Mouse (Mus musculus) intestine, postnatal 0 days (tissue): ENCODE data around the gene Atp2b4. TPM values are rescaled to one million over a fixed set of nuclear protein-coding genes. Genes with fewer than 3 reads are reported as not detected.
"Not testable (repeated sequence)": the region's sequence is repeated elsewhere in the genome, so short reads cannot be mapped to it uniquely, and the experiment has no call there.

ENCODE experiments used
- ATAC-seq: fragments of 200-750 bp; cut with Nextera tagmentation; 2 replicates; pipeline ENCODE4 v1.8.0; 2017; ENCODE audit warnings: mild to moderate bottlenecking, moderate TSS enrichment, moderate library complexity
- H3K27ac ChIP-seq: fragments of 300-500 bp; sonication (generic); 2 replicates; pipeline ENCODE4 v1.5.1; 2014; ENCODE audit warnings: mild to moderate bottlenecking, low read depth, low read length, moderate library complexity
- H3K27me3 ChIP-seq: fragments of 300-500 bp; sonication (generic); replicated peaks from 2 replicates; pipeline ENCODE4 v1.6.1; 2014; ENCODE audit warnings: low read length, mixed read lengths; ENCODE audit not compliant: control insufficient read depth, insufficient read depth
- H3K36me3 ChIP-seq: fragments of 300-500 bp; sonication (generic); 2 replicates; pipeline ENCODE4 v1.6.1; 2014; ENCODE audit warnings: mild to moderate bottlenecking, moderate library complexity; ENCODE audit not compliant: control insufficient read depth, insufficient read depth
- H3K4me1 ChIP-seq: fragments of 300-500 bp; sonication (generic); replicated peaks from 2 replicates; pipeline ENCODE4 v1.6.1; 2014; ENCODE audit warnings: antibody characterized with exemption, low read length, mixed read lengths; ENCODE audit not compliant: control insufficient read depth, insufficient read depth
- H3K4me2 ChIP-seq: fragments of 300-500 bp; sonication (generic); replicated peaks from 2 replicates; pipeline ENCODE4 v1.6.1; 2014; ENCODE audit warnings: low read depth, mild to moderate bottlenecking, moderate library complexity
- H3K4me3 ChIP-seq: fragments of 300-500 bp; sonication (generic); 2 replicates; pipeline ENCODE4 v1.5.1; 2014; ENCODE audit warnings: low read depth, low read length
- H3K9ac ChIP-seq: fragments of 300-500 bp; sonication (generic); 2 replicates; pipeline ENCODE4 v1.6.1; 2014; ENCODE audit warnings: mild to moderate bottlenecking, low read depth, low read length
- H3K9me3 ChIP-seq: fragments of 300-500 bp; sonication (generic); 2 replicates; pipeline ENCODE4 v1.6.1; 2016; ENCODE audit warnings: mixed run types; ENCODE audit not compliant: control insufficient read depth
- CTCF ChIP-seq: sonication (generic); IDR thresholded peaks from 2 replicates; pipeline ENCODE4 v1.5.1; 2016; ENCODE audit warnings: low read depth, mild to moderate bottlenecking, control low read depth, antibody characterized with exemption, moderate library complexity
- WGBS: fragments of 180-500 bp; shearing (Covaris S2); extraction: QIAGEN DNeasy Blood & Tissue Kit; methylation state at CpG from one replicate; pipeline ENCODE4 v1.1.7; 2014; 5-methylcytosine and 5-hydroxymethylcytosine counted together
- polyA plus RNA-seq: library from polyadenylated mRNA; unstranded; fragments of >200 nt; fragmentation: Nextera tagmentation; extraction: Ambion mirVana; gene quantifications from 2 replicates; pipeline ENCODE4 v1.2.1, GENCODE M21; 2015

Atp2b4 gene
- polyA plus RNA-seq, 1 experiment from 2014 or later, result 9.8 TPM

DNA sequence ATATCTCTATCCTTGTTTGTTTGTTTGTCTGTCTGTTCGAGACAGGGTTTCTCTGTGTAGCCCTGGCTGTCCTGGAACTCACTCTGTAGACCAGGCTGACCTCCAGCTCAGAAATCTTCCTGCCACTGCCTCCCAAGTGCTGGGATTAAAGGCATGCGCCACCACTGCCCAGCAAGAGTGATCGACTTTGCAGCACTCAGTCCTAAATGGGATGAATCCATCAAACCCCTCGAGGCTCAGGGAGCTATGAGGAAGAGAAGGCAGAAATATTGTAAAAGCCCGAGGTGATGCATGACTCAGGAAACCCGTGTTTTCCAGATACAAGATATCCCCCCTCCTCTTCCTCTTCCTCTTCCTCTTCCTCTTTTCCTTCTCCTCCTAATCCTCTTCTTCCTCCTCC, 130.1 kb downstream of the Atp2b4 start:
- TF ChIP-seq CTCF, result no peak
- no peak overlapping the region for H3K4me3 ChIP-seq
- no peaks in the 10 kb centered on the region for H3K27me3 ChIP-seq
- H3K36me3 ChIP-seq, result no peaks in the 10 kb centered on the region
- H3K4me2 ChIP-seq, result peak overlapping the region; percentile 55; the same call in 1 of the 2 replicates
- ATAC-seq, result no peak
- WGBS, result 38% methylated on average over 6 of the region's 6 CpGs
- no peaks in the 10 kb centered on the region for H3K4me1 ChIP-seq
- peak overlapping the region; percentile 81; the same call in 1 of the 2 replicates for H3K27ac ChIP-seq
- H3K9ac ChIP-seq, result no peak overlapping the region
- H3K9me3 ChIP-seq, result no peaks in the 10 kb centered on the region

GRCm38 (mm10) chr1:133670190-133670589, 130.7 kb downstream of the Atp2b4 start:
- H3K27me3 ChIP-seq, result no peaks in the 10 kb centered on the region
- no peak for TF ChIP-seq CTCF
- H3K9ac ChIP-seq, result peak overlapping the region; percentile 37; the same call in 1 of the 2 replicates
- no peaks in the 10 kb centered on the region for H3K9me3 ChIP-seq
- peak overlapping the region; percentile 55 for H3K4me2 ChIP-seq
- H3K36me3 ChIP-seq, result no peaks in the 10 kb centered on the region
- 42% methylated on average over 12 of the region's 12 CpGs for WGBS
- H3K4me1 ChIP-seq, result no peaks in the 10 kb centered on the region
- H3K4me3 ChIP-seq, result peak overlapping the region; percentile 18
- H3K27ac ChIP-seq, result peak overlapping the region; percentile 81
- peak; percentile 85 for ATAC-seq

DNA sequence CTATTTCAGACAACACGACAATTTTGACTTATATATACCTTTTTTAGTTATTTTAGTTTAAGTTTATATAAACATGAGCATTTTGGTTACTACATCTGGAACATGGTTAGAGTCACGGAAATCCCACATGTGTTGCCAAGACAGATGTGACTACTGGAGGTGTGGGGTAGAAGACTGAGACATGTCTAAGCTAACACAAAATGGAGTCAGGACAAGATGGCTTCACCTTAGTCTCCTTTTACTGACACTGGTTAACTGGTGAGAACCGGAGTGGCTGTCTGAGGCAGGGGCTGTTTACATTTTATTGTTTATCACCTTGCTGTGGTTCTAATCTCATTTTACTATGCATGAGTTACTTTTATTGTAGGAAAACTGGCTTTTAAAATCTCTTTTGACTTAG, 132.2 kb downstream of the Atp2b4 start:
- H3K27me3 ChIP-seq, result no peaks in the 10 kb centered on the region
- H3K4me2 ChIP-seq, result no peak overlapping the region
- H3K4me3 ChIP-seq, result no peak overlapping the region
- 86% methylated on average over 3 of the region's 3 CpGs for WGBS
- H3K36me3 ChIP-seq, result no peaks in the 10 kb centered on the region
- H3K27ac ChIP-seq, result no peak overlapping the region
- no peak overlapping the region for H3K9ac ChIP-seq
- ATAC-seq, result no peak
- no peaks in the 10 kb centered on the region for H3K9me3 ChIP-seq
- no peaks in the 10 kb centered on the region for H3K4me1 ChIP-seq
- no peak for TF ChIP-seq CTCF

GRCm38 (mm10) chr1:133667721-133668120, 133.1 kb downstream of the Atp2b4 start:
- ATAC-seq, result no peak
- no peak for TF ChIP-seq CTCF
- H3K27me3 ChIP-seq, result no peaks in the 10 kb centered on the region

DNA sequence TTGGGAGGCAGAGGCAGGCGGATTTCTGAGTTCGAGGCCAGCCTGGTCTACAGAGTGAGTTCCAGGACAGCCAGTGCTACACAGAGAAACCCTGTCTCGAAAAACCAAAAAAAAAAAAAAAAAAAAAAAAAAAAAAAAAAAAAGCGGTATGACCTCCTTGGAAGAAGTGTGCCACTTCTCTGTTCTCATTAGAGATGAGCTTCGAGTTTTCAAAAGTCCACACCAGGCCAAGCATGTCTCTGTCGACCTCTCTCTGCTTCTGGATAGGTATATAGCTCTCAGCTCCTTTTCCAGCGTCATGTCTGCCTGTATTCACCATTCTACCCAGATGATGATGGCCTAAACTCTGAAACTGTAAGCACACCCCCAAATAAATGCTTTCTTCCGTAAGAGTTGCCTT, 135.1 kb downstream of the Atp2b4 start:
- H3K9ac ChIP-seq, ATAC-seq, H3K4me2 ChIP-seq, H3K36me3 ChIP-seq, H3K4me3 ChIP-seq, H3K27ac ChIP-seq, H3K4me1 ChIP-seq, H3K27me3 ChIP-seq, H3K9me3 ChIP-seq: not testable (repeated sequence)
- 90% methylated on average over 5 of the region's 8 CpGs for WGBS

More at GRCm38 (mm10) chr1:133667721-133668120, 133.1 kb downstream of the Atp2b4 start:
- Histone ChIP-seq H3K4me3 (no peak overlapping the region), H3K27ac (no peak overlapping the region), H3K36me3 (no peaks in the 10 kb centered on the region), H3K4me2 (no peak overlapping the region), H3K4me1 (no peaks in the 10 kb centered on the region), H3K9me3 (no peaks in the 10 kb centered on the region), H3K9ac (no peak overlapping the region)
- WGBS, result 77% methylated on average over 7 of the region's 7 CpGs

DNA sequence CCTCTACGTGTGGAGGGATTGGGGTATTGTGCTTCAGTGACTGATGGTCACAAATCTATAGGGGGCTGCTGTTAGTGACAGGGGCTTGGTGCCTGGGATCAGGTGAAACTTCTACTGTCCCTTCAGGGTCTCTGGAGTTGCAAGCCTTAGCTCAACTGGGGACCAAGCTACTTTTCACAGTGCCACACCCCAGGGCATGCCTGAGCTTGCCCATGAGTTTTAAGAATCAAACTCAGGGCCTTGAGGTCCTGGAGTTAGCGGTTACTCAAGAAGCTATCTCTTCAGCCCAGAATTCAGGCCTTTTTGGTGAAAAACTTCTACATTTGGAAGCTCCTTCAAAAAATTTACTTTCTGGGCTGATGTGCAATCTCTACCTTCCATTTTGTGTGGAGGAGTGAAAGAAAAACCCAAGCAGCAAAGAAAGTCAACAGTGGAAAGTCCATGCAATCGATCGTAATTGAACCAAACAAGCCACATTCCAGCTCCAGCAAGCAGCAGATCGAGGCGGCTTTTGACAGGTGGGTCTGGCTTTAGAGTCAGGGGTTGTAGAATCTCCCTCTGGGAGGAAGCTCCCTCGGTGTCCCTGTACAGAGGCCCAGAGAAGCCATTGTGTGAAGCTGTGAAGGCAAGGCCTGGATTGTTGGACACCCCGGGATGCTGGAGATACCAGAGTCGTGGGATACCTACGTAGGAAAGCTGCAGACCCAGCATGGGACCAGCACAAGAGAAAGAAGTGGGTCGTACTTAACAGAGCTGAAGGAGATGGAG, 136.5 kb downstream of the Atp2b4 start:
- no peak for TF ChIP-seq CTCF
- no peaks in the 10 kb centered on the region for H3K9me3 ChIP-seq
- H3K36me3 ChIP-seq, result no peaks in the 10 kb centered on the region
- H3K4me1 ChIP-seq, result peaks cover 5% of the 10 kb centered on the region; the same call in 1 of the 2 replicates
- 60% methylated on average over 11 of the region's 11 CpGs for WGBS
- no peak for ATAC-seq
- H3K4me3 ChIP-seq, result no peak overlapping the region
- no peaks in the 10 kb centered on the region for H3K27me3 ChIP-seq
- no peak overlapping the region for H3K27ac ChIP-seq
- H3K9ac ChIP-seq, result no peak overlapping the region
- no peak overlapping the region for H3K4me2 ChIP-seq
